Mouse (Mus musculus) heart, postnatal 0 days (tissue): ENCODE results near the gene Coa3. TPM values are rescaled to one million over a fixed set of nuclear protein-coding genes. Genes with fewer than 3 reads are reported as not detected.
A peak's percentile ranks its signal among the peaks of the same experiment; 100 is the strongest.

Experiments
- ATAC-seq: fragments of 200-750 bp; cut with Nextera tagmentation; 2 replicates; pipeline ENCODE4 v1.8.0; 2017; ENCODE audit warnings: low read depth, moderate number of reproducible peaks, moderate library complexity; ENCODE audit not compliant: insufficient read depth
- DNase-seq: peaks from one replicate; pipeline ENCODE4 v3.0.0-alpha.2; 2016; ENCODE audit warnings: low spot score
- H3K27ac ChIP-seq: fragments of 300-500 bp; sonication (generic); 2 replicates; pipeline ENCODE4 v1.5.1; 2014; ENCODE audit warnings: low read depth, mild to moderate bottlenecking
- H3K27me3 ChIP-seq: fragments of 300-500 bp; sonication (generic); 2 replicates; pipeline ENCODE4 v1.6.1; 2014; ENCODE audit warnings: low read length, mixed read lengths; ENCODE audit not compliant: control insufficient read depth, insufficient read depth
- H3K36me3 ChIP-seq: fragments of 300-500 bp; sonication (generic); replicated peaks from 2 replicates; pipeline ENCODE4 v1.6.1; 2014; ENCODE audit warnings: low read length, mixed read lengths; ENCODE audit not compliant: control insufficient read depth, insufficient read depth
- H3K4me1 ChIP-seq: fragments of 300-500 bp; sonication (generic); 2 replicates; pipeline ENCODE4 v1.6.1; 2014; ENCODE audit warnings: antibody characterized with exemption; ENCODE audit not compliant: control insufficient read depth, insufficient read depth
- H3K4me2 ChIP-seq: fragments of 300-500 bp; sonication (generic); 2 replicates; pipeline ENCODE4 v1.6.1; 2014; ENCODE audit warnings: low read depth, mild to moderate bottlenecking, low read length, moderate library complexity
- H3K4me3 ChIP-seq: fragments of 300-500 bp; sonication (generic); 2 replicates; pipeline ENCODE4 v1.5.1; 2014; ENCODE audit warnings: low read depth, low read length
- H3K9ac ChIP-seq: fragments of 300-500 bp; sonication (generic); replicated peaks from 2 replicates; pipeline ENCODE4 v1.6.1; 2014; ENCODE audit warnings: low read depth, low read length, mixed read lengths
- H3K9me3 ChIP-seq: fragments of 300-500 bp; sonication (generic); replicated peaks from 2 replicates; pipeline ENCODE4 v1.6.1; 2016; ENCODE audit warnings: low read length; ENCODE audit not compliant: control insufficient read depth
- CTCF ChIP-seq: IDR thresholded peaks from 2 replicates; pipeline ENCODE4 v1.5.1; 2016; ENCODE audit warnings: antibody characterized with exemption, control low read depth, low read depth
- EP300 ChIP-seq: IDR thresholded peaks from 2 replicates; pipeline ENCODE4 v1.6.1; 2016; ENCODE audit warnings: antibody characterized with exemption, low read depth
- WGBS: fragments of 180-500 bp; shearing (Covaris S2); extraction: QIAGEN DNeasy Blood & Tissue Kit; methylation state at CpG from one replicate; pipeline ENCODE4 v1.1.7; 2014; 5-methylcytosine and 5-hydroxymethylcytosine counted together
- polyA plus RNA-seq: library from polyadenylated mRNA; unstranded; fragments of >200 nt; fragmentation: Nextera tagmentation; extraction: Ambion mirVana; gene quantifications from 2 replicates; pipeline ENCODE4 v1.2.1, GENCODE M21; 2015
- total RNA-seq: library from RNA; depleted of rRNA; stranded (reverse); fragments of >200 nt; gene quantifications from 2 replicates; pipeline ENCODE4 v1.2.3, GENCODE M21; 2014; ENCODE audit warnings: low replicate concordance

Coa3 gene
- total and polyA plus RNA-seq, 2 experiments from 2014 or later = 175 to 189 TPM

DNA sequence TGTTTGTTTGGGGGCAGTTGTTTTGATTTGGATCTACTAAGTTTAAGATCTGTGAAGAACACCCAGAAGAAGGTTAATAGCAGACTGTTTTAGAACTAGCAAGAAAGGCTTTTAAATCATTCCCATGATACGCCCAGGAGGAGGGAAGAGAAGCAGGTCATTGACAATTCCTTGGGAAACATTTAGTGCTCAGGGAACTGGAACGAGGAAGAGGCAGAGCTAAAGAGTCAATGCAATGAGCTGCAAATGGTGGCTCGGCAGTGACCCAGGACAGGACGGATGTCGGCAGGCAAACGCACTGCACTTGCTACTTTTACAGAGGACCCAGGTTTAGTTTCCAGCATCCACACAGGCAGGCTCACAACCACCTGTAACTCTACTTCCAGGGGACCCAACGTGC lies 1.9 kb upstream of the Coa3 start:
- no peak for TF ChIP-seq CTCF
- no peak for TF ChIP-seq EP300
- ATAC-seq (no peak), DNase-seq (no peak)
- H3K4me2 ChIP-seq = no peak overlapping the region
- no peak overlapping the region for H3K4me3 ChIP-seq
- no peak overlapping the region for H3K27ac ChIP-seq
- no peak overlapping the region for H3K9ac ChIP-seq
- peaks cover 25% of the 10 kb centered on the region for H3K4me1 ChIP-seq
- WGBS = 51% methylated on average over 7 of the region's 7 CpGs
- no peaks in the 10 kb centered on the region for H3K9me3 ChIP-seq
- H3K27me3 ChIP-seq = no peaks in the 10 kb centered on the region
- peaks cover 3% of the 10 kb centered on the region; the same call in 1 of the 2 replicates for H3K36me3 ChIP-seq

GRCm38 (mm10) chr11:101279193-101279569 lies 267 bp upstream of the Coa3 start:
- H3K4me2 ChIP-seq = peak overlapping the region; percentile 68
- 57% methylated on average over 14 of the region's 14 CpGs for WGBS
- peaks cover 25% of the 10 kb centered on the region for H3K4me1 ChIP-seq
- H3K9me3 ChIP-seq = no peaks in the 10 kb centered on the region
- no peak overlapping the region for H3K27ac ChIP-seq
- ATAC-seq = no peak; the same call in 1 of the 2 replicates
- no peak for DNase-seq
- 0 out of 2 replicates have a peak overlapping the region, but pooled peaks have one; percentile 68 for H3K9ac ChIP-seq
- H3K36me3 ChIP-seq = no peaks in the 10 kb centered on the region
- no peak for TF ChIP-seq CTCF
- no peak for TF ChIP-seq EP300
- peak overlapping the region; percentile 74 for H3K4me3 ChIP-seq
- no peaks in the 10 kb centered on the region for H3K27me3 ChIP-seq

- ATAC-seq (no peak), DNase-seq (no peak)
- no peak overlapping the region; the same call in 1 of the 2 replicates for H3K27ac ChIP-seq
- H3K4me1 ChIP-seq = peaks cover 25% of the 10 kb centered on the region
- peak overlapping the region; percentile 68 for H3K4me2 ChIP-seq
- WGBS = 58% methylated on average over 12 of the region's 12 CpGs
- no peaks in the 10 kb centered on the region for H3K9me3 ChIP-seq
- H3K36me3 ChIP-seq = no peaks in the 10 kb centered on the region
- peak overlapping the region; percentile 68 for H3K9ac ChIP-seq
- no peak for TF ChIP-seq CTCF
- no peak for TF ChIP-seq EP300
- no peaks in the 10 kb centered on the region for H3K27me3 ChIP-seq
- peak overlapping the region; percentile 74 for H3K4me3 ChIP-seq
Observed at GRCm38 (mm10) chr11:101277381-101278222, 1.3 kb downstream of the Coa3 start.

DNA sequence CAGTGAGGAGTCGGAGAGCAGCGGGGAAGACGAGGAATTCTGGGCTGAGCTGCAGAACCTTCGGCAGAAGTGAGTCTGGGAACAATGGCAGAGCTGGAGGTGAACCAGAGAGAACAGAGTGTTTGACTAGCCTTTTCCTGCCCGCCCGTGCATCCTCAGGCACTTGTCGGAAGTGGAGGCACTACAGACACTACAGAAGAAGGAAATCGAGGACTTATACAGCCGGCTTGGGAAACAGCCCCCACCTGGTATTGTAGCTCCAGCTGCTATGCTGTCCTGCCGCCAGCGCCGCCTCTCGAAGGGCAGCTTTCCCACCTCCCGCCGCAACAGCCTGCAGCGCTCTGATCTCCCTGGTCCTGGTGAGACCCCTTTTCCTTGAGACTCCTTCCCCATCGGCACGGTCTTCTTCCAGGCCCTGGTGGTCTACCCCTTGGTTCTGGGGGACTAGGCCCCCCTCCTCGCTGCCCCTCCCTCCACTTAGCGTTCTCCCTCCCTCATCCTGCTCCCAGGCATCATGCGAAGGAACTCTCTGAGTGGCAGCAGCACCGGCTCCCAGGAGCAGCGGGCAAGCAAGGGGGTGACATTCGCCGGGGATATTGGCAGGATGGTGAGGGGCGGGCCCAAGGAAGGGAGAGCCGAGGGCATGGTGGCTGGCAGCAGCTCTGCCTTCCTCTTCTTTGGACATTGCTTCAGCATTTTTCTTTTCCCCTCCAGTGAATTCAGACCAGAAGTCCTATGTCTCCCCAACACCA lies 2.4 kb downstream of the Coa3 start:
- DNase-seq (no peak), ATAC-seq (no peak)
- H3K4me2 ChIP-seq = 0 out of 2 replicates have a peak overlapping the region, but pooled peaks have one; percentile 8
- no peak overlapping the region for H3K9ac ChIP-seq
- H3K4me3 ChIP-seq = no peak overlapping the region
- H3K27me3 ChIP-seq = no peaks in the 10 kb centered on the region
- 43% methylated on average over 27 of the region's 27 CpGs for WGBS
- H3K9me3 ChIP-seq = no peaks in the 10 kb centered on the region
- no peak overlapping the region for H3K27ac ChIP-seq
- H3K4me1 ChIP-seq = peaks cover 25% of the 10 kb centered on the region
- no peak for TF ChIP-seq EP300
- TF ChIP-seq CTCF = no peak
- no peaks in the 10 kb centered on the region for H3K36me3 ChIP-seq

- Histone ChIP-seq H3K9me3 (no peaks in the 10 kb centered on the region), H3K27ac (no peak overlapping the region), H3K4me1 (peaks cover 25% of the 10 kb centered on the region), H3K9ac (no peak overlapping the region), H3K27me3 (no peaks in the 10 kb centered on the region), H3K4me2 (no peak overlapping the region), H3K4me3 (no peak overlapping the region), H3K36me3 (no peaks in the 10 kb centered on the region)
- WGBS = 66% methylated on average over 4 of the region's 4 CpGs
- DNase-seq (no peak), ATAC-seq (no peak)
- TF ChIP-seq CTCF (no peak), EP300 (no peak)
Observed at GRCm38 (mm10) chr11:101275309-101275708, 3.6 kb downstream of the Coa3 start.
